Mouse (Mus musculus): ENCODE measurements around the gene Rrm2. TPM values are rescaled to one million over a fixed set of nuclear protein-coding genes. Genes with fewer than 3 reads are reported as not detected.
A peak's percentile ranks its signal among the peaks of the same experiment; 100 is the strongest.
"Not testable (repeated sequence)": the region's sequence is repeated elsewhere in the genome, so short reads cannot be mapped to it uniquely, and the experiment has no call there.

The Rrm2 gene
- polyA plus RNA-seq, 1 experiment from 2014 or later, result 211 TPM

- Histone ChIP-seq H3K36me3 (ENCODE audit: control insufficient read depth, insufficient read depth, low read length) (no peaks in the 10 kb centered on the region), H3K9ac (ENCODE audit: low read depth, low read length) (no peak overlapping the region), H3K4me2 (no peak overlapping the region), H3K27me3 (ENCODE audit: control insufficient read depth, insufficient read depth, low read length) (no peaks in the 10 kb centered on the region), H3K27ac (ENCODE audit: low read depth, low read length) (no peak overlapping the region), H3K4me3 (ENCODE audit: low read depth, low read length) (no peak overlapping the region), H3K9me3 (replicated peaks; ENCODE audit: control insufficient read depth, low read length) (no peaks in the 10 kb centered on the region), H3K4me1 (ENCODE audit: control insufficient read depth, insufficient read depth, low read length) (peaks cover 8% of the 10 kb centered on the region)
- WGBS (ENCODE audit: insufficient replicate concordance), result 61% methylated on average over 10 of the region's 10 CpGs
- ATAC-seq (replicated peaks; ENCODE audit: insufficient number of reproducible peaks, low FRiP score, low TSS enrichment), result no peak
These were observed 8.5 kb upstream of the Rrm2 start for GRCm38 (mm10) chr12:24699578-24699977.

DNA sequence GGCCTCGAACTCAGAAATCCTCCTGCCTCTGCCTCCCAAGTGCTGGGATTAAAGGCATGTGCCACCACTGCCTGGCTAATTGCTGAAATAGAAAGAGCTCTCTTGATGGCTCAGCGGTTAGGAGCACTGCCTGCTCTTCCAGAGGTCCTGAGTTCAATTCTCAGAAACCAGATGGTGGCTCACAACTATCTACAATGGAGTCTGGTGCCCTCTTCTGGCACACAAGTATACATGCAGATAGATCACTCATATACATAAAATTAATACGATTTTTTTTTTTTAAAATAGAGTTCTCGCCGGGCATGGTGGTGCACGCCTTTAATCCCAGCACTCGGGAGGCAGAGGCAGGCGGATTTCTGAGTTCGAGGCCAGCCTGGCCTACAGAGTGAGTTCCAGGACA, 6.4 kb upstream of the Rrm2 start:
- H3K4me1 ChIP-seq (ENCODE audit: control insufficient read depth, insufficient read depth, low read length); H3K4me3 ChIP-seq (ENCODE audit: low read depth, low read length); H3K27ac ChIP-seq (ENCODE audit: low read depth, low read length); H3K36me3 ChIP-seq (ENCODE audit: control insufficient read depth, insufficient read depth, low read length); H3K4me2 ChIP-seq; H3K9me3 ChIP-seq (replicated peaks; ENCODE audit: control insufficient read depth, low read length); H3K27me3 ChIP-seq (ENCODE audit: control insufficient read depth, insufficient read depth, low read length); ATAC-seq (replicated peaks; ENCODE audit: insufficient number of reproducible peaks, low FRiP score, low TSS enrichment); H3K9ac ChIP-seq (ENCODE audit: low read depth, low read length): not testable (repeated sequence)
- WGBS (ENCODE audit: insufficient replicate concordance), result 82% methylated on average over 9 of the region's 9 CpGs

DNA sequence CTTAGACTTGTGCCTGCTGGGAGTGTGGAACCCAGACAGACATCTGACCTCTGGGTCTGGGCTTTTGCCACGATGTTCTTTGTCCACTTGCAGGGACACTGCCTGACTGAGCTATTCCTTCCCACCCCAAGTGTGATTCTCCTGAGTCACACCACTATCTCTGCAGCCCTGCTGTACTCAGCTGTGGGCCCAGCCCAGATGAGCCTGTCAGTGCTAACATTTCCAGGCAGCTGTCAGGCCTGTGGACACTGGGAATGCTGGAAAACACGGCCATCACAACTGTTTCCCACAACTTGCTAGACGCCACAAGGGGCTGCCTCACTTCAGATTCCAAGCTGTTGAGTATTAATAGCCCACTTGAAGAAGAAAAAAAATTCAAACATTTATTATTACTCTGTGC, 5.0 kb upstream of the Rrm2 start:
- Histone ChIP-seq H3K9me3 (replicated peaks; ENCODE audit: control insufficient read depth, low read length) (no peaks in the 10 kb centered on the region), H3K4me3 (ENCODE audit: low read depth, low read length) (no peak overlapping the region), H3K9ac (ENCODE audit: low read depth, low read length) (0 out of 2 replicates have a peak overlapping the region, but pooled peaks have one; percentile 43), H3K4me2 (no peak overlapping the region), H3K36me3 (ENCODE audit: control insufficient read depth, insufficient read depth, low read length) (no peaks in the 10 kb centered on the region), H3K4me1 (ENCODE audit: control insufficient read depth, insufficient read depth, low read length) (peaks cover 16% of the 10 kb centered on the region), H3K27ac (ENCODE audit: low read depth, low read length) (peak overlapping the region; percentile 59), H3K27me3 (ENCODE audit: control insufficient read depth, insufficient read depth, low read length) (no peaks in the 10 kb centered on the region)
- no peak; the same call in 1 of the 2 replicates for ATAC-seq (replicated peaks; ENCODE audit: insufficient number of reproducible peaks, low FRiP score, low TSS enrichment)
- 55% methylated on average over 3 of the region's 3 CpGs for WGBS (ENCODE audit: insufficient replicate concordance)

GRCm38 (mm10) chr12:24705502-24706263, 2.4 kb upstream of the Rrm2 start:
- Histone ChIP-seq H3K27me3 (ENCODE audit: control insufficient read depth, insufficient read depth, low read length) (no peaks in the 10 kb centered on the region), H3K4me2 (peak overlapping the region; percentile 67; the same call in 1 of the 2 replicates), H3K4me1 (ENCODE audit: control insufficient read depth, insufficient read depth, low read length) (peaks cover 22% of the 10 kb centered on the region), H3K9me3 (replicated peaks; ENCODE audit: control insufficient read depth, low read length) (no peaks in the 10 kb centered on the region), H3K9ac (ENCODE audit: low read depth, low read length) (no peak overlapping the region), H3K4me3 (ENCODE audit: low read depth, low read length) (no peak overlapping the region), H3K27ac (ENCODE audit: low read depth, low read length) (no peak overlapping the region; the same call in 1 of the 2 replicates), H3K36me3 (ENCODE audit: control insufficient read depth, insufficient read depth, low read length) (no peaks in the 10 kb centered on the region)
- WGBS (ENCODE audit: insufficient replicate concordance), result 86% methylated on average over 15 of the region's 15 CpGs
- no peak for ATAC-seq (replicated peaks; ENCODE audit: insufficient number of reproducible peaks, low FRiP score, low TSS enrichment)

GRCm38 (mm10) chr12:24706764-24707479, 1.1 kb upstream of the Rrm2 start:
- Histone ChIP-seq H3K27ac (ENCODE audit: low read depth, low read length) (peak overlapping the region; percentile 70), H3K27me3 (ENCODE audit: control insufficient read depth, insufficient read depth, low read length) (no peaks in the 10 kb centered on the region), H3K36me3 (ENCODE audit: control insufficient read depth, insufficient read depth, low read length) (peaks cover 3% of the 10 kb centered on the region; the same call in 1 of the 2 replicates), H3K4me1 (ENCODE audit: control insufficient read depth, insufficient read depth, low read length) (peaks cover 26% of the 10 kb centered on the region), H3K9me3 (replicated peaks; ENCODE audit: control insufficient read depth, low read length) (no peaks in the 10 kb centered on the region), H3K4me3 (ENCODE audit: low read depth, low read length) (peak overlapping the region; percentile 84), H3K9ac (ENCODE audit: low read depth, low read length) (peak overlapping the region; percentile 84), H3K4me2 (peak overlapping the region; percentile 67)
- ATAC-seq (replicated peaks; ENCODE audit: insufficient number of reproducible peaks, low FRiP score, low TSS enrichment), result peak; percentile 62
- under 1% methylated on average over 27 of the region's 27 CpGs for WGBS (ENCODE audit: insufficient replicate concordance)

DNA sequence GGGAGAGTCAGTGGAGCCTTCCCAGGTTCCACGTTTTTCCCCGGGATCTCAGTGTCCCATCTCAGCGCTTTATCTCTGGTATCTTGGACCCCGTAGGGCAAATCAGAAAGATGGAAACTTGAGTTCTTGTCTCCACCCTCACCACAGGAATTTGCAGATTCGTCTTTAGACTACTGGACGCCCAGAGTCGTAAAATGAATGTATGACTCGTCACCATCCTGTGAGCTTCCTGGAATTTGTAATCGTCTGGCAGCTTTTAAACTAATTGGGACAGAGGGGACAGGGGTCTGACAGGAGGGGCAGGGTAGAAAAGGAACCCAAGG, 600 bp upstream of the Rrm2 start:
- ATAC-seq (replicated peaks; ENCODE audit: insufficient number of reproducible peaks, low FRiP score, low TSS enrichment), result 0 out of 2 replicates have a peak, but pooled peaks have one; percentile 0
- H3K9ac ChIP-seq (ENCODE audit: low read depth, low read length), result peak overlapping the region; percentile 84
- H3K27me3 ChIP-seq (ENCODE audit: control insufficient read depth, insufficient read depth, low read length), result no peaks in the 10 kb centered on the region
- peaks cover 7% of the 10 kb centered on the region for H3K36me3 ChIP-seq (ENCODE audit: control insufficient read depth, insufficient read depth, low read length)
- H3K4me2 ChIP-seq, result peak overlapping the region; percentile 67
- H3K27ac ChIP-seq (ENCODE audit: low read depth, low read length), result peak overlapping the region; percentile 70; the same call in 1 of the 2 replicates
- H3K4me3 ChIP-seq (ENCODE audit: low read depth, low read length), result peak overlapping the region; percentile 84
- no peaks in the 10 kb centered on the region for H3K9me3 ChIP-seq (replicated peaks; ENCODE audit: control insufficient read depth, low read length)
- H3K4me1 ChIP-seq (ENCODE audit: control insufficient read depth, insufficient read depth, low read length), result peaks cover 25% of the 10 kb centered on the region
- WGBS (ENCODE audit: insufficient replicate concordance), result under 1% methylated on average over 9 of the region's 9 CpGs

- Histone ChIP-seq H3K9me3 (replicated peaks; ENCODE audit: control insufficient read depth, low read length) (no peaks in the 10 kb centered on the region), H3K4me1 (ENCODE audit: control insufficient read depth, insufficient read depth, low read length) (peaks cover 18% of the 10 kb centered on the region), H3K4me2 (peak overlapping the region; percentile 67), H3K4me3 (ENCODE audit: low read depth, low read length) (peak overlapping the region; percentile 84), H3K27ac (ENCODE audit: low read depth, low read length) (peak overlapping the region; percentile 70; the same call in 1 of the 2 replicates), H3K9ac (ENCODE audit: low read depth, low read length) (peak overlapping the region; percentile 84), H3K36me3 (ENCODE audit: control insufficient read depth, insufficient read depth, low read length) (peaks cover 10% of the 10 kb centered on the region), H3K27me3 (ENCODE audit: control insufficient read depth, insufficient read depth, low read length) (no peaks in the 10 kb centered on the region)
- no peak for ATAC-seq (replicated peaks; ENCODE audit: insufficient number of reproducible peaks, low FRiP score, low TSS enrichment)
- under 1% methylated on average over 17 of the region's 17 CpGs for WGBS (ENCODE audit: insufficient replicate concordance)
These were observed 780 bp downstream of the Rrm2 start for GRCm38 (mm10) chr12:24708824-24709218.

GRCm38 (mm10) chr12:24709409-24709808, 1.4 kb downstream of the Rrm2 start:
- Histone ChIP-seq H3K9ac (ENCODE audit: low read depth, low read length) (peak overlapping the region; percentile 84), H3K4me1 (ENCODE audit: control insufficient read depth, insufficient read depth, low read length) (peaks cover 18% of the 10 kb centered on the region), H3K36me3 (ENCODE audit: control insufficient read depth, insufficient read depth, low read length) (peaks cover 10% of the 10 kb centered on the region), H3K4me3 (ENCODE audit: low read depth, low read length) (peak overlapping the region; percentile 84), H3K27me3 (ENCODE audit: control insufficient read depth, insufficient read depth, low read length) (no peaks in the 10 kb centered on the region), H3K4me2 (peak overlapping the region; percentile 67), H3K27ac (ENCODE audit: low read depth, low read length) (peak overlapping the region; percentile 51; the same call in 1 of the 2 replicates), H3K9me3 (replicated peaks; ENCODE audit: control insufficient read depth, low read length) (no peaks in the 10 kb centered on the region)
- ATAC-seq (replicated peaks; ENCODE audit: insufficient number of reproducible peaks, low FRiP score, low TSS enrichment), result no peak
- 26% methylated on average over 6 of the region's 6 CpGs for WGBS (ENCODE audit: insufficient replicate concordance)

All from heart, embryonic 11.5 days (tissue).